Mouse (Mus musculus) bone marrow macrophage, adult 2 months (primary cell): ENCODE measurements around the gene Tnc.

ENCODE experiments used
- CTCF ChIP-seq: IDR thresholded peaks from 2 replicates; pipeline ENCODE4 v1.5.1; 2012; ENCODE audit warnings: low read depth, mild to moderate bottlenecking, low read length, moderate library complexity
- POLR2A ChIP-seq: IDR thresholded peaks from 2 replicates; pipeline ENCODE4 v1.6.1; 2012; ENCODE audit warnings: mild to moderate bottlenecking, low read depth, low read length, borderline replicate concordance

DNA sequence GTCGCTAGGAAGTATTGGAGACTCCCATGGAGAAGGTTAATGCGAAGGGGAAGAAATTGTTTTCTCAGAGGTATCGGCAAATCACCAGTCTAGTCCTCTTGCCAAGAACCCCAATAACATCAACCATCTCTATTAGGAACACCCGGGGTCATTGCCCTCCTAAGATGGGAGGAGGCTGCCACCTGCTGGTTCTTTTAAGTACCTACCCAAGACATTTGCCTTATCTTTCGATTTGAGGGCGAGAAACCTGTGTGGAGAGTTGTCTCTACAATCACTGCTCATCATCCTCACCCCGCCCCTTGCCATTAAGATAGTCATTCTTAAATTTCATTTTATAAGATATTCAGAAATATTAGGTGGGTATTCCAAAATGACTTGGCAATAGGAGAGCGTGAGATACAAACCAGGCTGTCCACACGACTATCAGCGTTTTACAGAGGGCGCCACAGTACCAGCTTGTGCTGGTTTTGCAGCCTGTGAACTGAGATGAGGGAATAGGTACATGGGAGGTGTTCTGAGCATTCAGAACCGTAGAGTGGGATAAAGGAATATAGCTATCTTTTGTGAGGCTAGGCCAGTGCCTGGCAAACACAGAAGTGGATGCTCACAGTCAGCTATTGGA lies 98.6 kb downstream of the Tnc start:
- TF ChIP-seq CTCF (peak; percentile 32; the same call in 1 of the 2 replicates), POLR2A (no peak)
